Mouse (Mus musculus) embryonic facial prominence, embryonic 10.5 days (tissue): ENCODE results near the gene 1700029J07Rik. TPM values are rescaled to one million over a fixed set of nuclear protein-coding genes. Genes with fewer than 3 reads are reported as not detected.

ENCODE experiments used
- DNase-seq: peaks from one replicate; pipeline ENCODE4 v3.0.0-alpha.2; 2017; ENCODE audit warnings: low spot score
- H3K27ac ChIP-seq: fragments of 300-500 bp; sonication (generic); replicated peaks from 2 replicates; pipeline ENCODE4 v1.5.1; 2016; ENCODE audit warnings: mild to moderate bottlenecking
- H3K27me3 ChIP-seq: fragments of 300-500 bp; sonication (generic); replicated peaks from 2 replicates; pipeline ENCODE4 v1.6.1; 2016; ENCODE audit warnings: low read depth, mild to moderate bottlenecking; ENCODE audit not compliant: poor library complexity, severe bottlenecking
- H3K36me3 ChIP-seq: fragments of 300-500 bp; sonication (generic); replicated peaks from 2 replicates; pipeline ENCODE4 v1.6.1; 2016; ENCODE audit warnings: mild to moderate bottlenecking, moderate library complexity
- H3K4me1 ChIP-seq: fragments of 300-500 bp; sonication (generic); 2 replicates; pipeline ENCODE4 v1.6.1; 2016
- H3K4me3 ChIP-seq: fragments of 300-500 bp; sonication (generic); 2 replicates; pipeline ENCODE4 v1.5.1; 2016; ENCODE audit warnings: mild to moderate bottlenecking, moderate library complexity
- H3K9me3 ChIP-seq: fragments of 300-500 bp; sonication (generic); 2 replicates; pipeline ENCODE4 v1.6.1; 2016; ENCODE audit warnings: mild to moderate bottlenecking
- whole genome bisulfite sequencing: fragments of 180-500 bp; shearing (Covaris S2); methylation state at CpG from one replicate; pipeline ENCODE4 v1.1.7; 2016; 5-methylcytosine and 5-hydroxymethylcytosine counted together
- polyA plus RNA-seq: library from polyadenylated mRNA; unstranded; fragments of >200 nt; fragmentation: Nextera tagmentation; extraction: Ambion mirVana; gene quantifications from 2 replicates; pipeline ENCODE4 v1.2.1, GENCODE M21; 2016

The 1700029J07Rik gene
- polyA plus RNA-seq, 1 experiment from 2014 or later: 3.8 TPM

DNA sequence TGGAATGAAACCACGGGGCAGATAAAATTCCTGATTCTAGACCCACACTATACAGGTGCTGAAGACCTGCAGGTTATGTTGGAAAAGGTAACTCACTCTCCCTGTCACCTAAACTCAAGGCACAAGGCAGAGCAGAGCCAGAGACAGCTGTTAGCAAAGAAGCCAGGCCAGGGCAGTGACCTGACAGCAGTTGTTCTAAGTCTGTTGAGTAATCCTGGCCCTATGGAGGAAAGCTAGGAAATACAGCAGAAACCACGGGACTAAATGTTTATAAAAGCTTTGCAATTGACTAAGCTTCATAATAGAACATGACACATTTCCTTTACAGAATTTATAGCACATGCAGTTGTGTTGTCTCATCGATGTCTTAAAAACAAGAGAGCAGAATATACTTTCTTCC lies 20.5 kb upstream of the 1700029J07Rik start:
- DNase-seq: no peak
- Histone ChIP-seq H3K4me3 (no peak overlapping the region), H3K27me3 (no peaks in the 10 kb centered on the region), H3K9me3 (no peaks in the 10 kb centered on the region), H3K4me1 (peaks cover 16% of the 10 kb centered on the region), H3K36me3 (peaks cover 40% of the 10 kb centered on the region), H3K27ac (no peak overlapping the region)
- 87% methylated on average over 3 of the region's 3 CpGs for WGBS

DNA sequence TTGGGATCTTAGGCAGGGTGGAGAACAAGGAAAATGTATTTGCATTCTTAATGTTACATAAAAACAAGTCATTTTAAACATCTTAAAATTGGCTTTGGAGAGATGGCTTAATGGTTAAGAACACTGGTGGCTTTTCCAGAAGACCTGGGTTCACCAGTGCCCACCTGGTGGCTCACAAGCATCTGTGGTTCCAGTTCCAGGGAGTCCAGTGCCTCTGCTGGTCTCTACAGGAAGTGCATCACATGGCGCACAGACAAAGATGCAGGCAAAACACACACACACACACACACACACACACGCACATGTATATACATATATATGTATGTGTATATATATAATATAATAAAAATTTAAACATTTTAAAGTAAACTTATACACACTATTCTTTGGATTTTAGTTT lies 19.1 kb upstream of the 1700029J07Rik start:
- WGBS: 98% methylated on average over 2 of the region's 2 CpGs
- H3K27ac ChIP-seq: no peak overlapping the region
- H3K27me3 ChIP-seq: no peaks in the 10 kb centered on the region
- peak; percentile 22 for DNase-seq
- H3K36me3 ChIP-seq: peaks cover 45% of the 10 kb centered on the region
- peaks cover 3% of the 10 kb centered on the region for H3K4me1 ChIP-seq
- no peaks in the 10 kb centered on the region for H3K9me3 ChIP-seq
- H3K4me3 ChIP-seq: no peak overlapping the region

DNA sequence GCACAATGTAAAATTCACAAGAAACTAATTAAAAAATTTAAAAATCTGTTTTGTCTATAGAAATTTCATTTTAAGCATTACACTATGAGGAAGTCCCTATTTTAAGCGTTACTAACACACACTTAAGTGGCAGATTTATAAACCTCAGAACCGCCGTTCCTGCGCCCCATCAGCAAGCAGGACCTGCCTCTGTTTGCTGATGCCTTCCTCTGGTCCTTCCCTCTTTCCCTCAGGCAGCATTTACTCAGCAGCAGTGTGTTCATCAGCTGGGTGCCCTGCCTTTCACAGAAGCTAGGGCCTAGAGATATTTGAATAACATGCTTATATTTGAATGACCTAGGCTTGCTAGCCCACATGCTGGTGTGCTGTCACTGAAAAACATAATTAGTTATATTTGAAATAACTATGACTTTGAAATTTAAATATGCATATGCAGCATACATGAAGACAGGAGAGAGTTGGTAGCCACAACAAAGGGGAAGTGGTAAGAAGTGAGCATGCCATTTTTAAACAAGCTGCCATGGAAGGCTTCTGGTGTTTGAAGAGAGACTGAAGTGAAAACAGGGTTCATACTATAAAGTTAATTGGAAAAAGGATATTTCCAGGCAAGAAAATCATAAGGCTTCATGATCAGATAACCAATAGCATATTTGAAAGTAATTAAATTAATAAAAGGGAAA lies 15.7 kb upstream of the 1700029J07Rik start:
- Histone ChIP-seq H3K36me3 (peaks cover 48% of the 10 kb centered on the region), H3K27ac (no peak overlapping the region), H3K4me1 (no peaks in the 10 kb centered on the region), H3K27me3 (no peaks in the 10 kb centered on the region), H3K4me3 (no peak overlapping the region), H3K9me3 (no peaks in the 10 kb centered on the region)
- 93% methylated on average over 4 of the region's 4 CpGs for WGBS
- no peak for DNase-seq

DNA sequence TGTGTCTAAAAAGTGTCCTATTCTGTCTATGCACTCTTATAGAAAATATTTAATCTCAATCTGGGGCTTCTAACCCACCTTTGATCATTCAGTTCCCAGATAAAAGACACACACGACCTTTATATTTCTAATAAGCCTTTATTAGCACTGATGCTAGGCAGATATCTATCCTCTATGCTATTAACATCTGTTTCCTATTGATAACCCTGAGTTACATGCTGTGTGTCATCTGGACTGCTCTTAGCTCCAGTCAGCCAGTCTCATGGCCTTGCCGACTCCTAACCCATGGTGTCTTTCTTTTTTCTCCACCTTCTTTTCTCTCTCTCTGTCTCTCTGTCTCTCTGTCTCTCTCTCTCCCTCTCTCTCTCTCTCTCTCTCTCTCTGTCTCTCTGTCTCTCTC lies 13.1 kb upstream of the 1700029J07Rik start:
- WGBS: 66% methylated on average over 2 of the region's 2 CpGs
- no peaks in the 10 kb centered on the region for H3K4me1 ChIP-seq
- peaks cover 49% of the 10 kb centered on the region for H3K36me3 ChIP-seq
- no peaks in the 10 kb centered on the region for H3K9me3 ChIP-seq
- H3K27me3 ChIP-seq: no peaks in the 10 kb centered on the region
- no peak for DNase-seq
- no peak overlapping the region for H3K4me3 ChIP-seq
- H3K27ac ChIP-seq: no peak overlapping the region

DNA sequence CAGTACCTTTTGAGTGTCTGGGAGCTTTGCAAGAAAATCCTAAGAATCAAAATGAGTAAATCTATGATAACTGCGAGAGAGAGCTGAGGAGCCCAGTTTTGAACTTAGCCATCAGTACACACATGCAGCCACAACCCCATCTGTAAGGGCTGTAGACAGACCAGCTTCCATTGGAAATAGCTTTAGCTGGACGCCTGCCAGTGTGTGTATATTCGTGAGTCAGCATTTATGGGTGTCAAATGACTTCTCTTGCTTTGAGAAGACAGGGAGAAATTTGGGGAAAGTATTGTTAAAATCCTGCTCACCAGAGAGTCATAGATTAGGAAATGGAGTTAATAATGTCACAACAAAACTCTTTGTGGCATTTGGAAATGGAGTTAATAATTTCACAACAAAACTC lies 11.6 kb upstream of the 1700029J07Rik start:
- 83% methylated on average over 3 of the region's 3 CpGs for WGBS
- DNase-seq: no peak
- Histone ChIP-seq H3K36me3 (peaks cover 61% of the 10 kb centered on the region), H3K27ac (no peak overlapping the region), H3K9me3 (no peaks in the 10 kb centered on the region), H3K27me3 (no peaks in the 10 kb centered on the region), H3K4me3 (no peak overlapping the region), H3K4me1 (no peaks in the 10 kb centered on the region)

DNA sequence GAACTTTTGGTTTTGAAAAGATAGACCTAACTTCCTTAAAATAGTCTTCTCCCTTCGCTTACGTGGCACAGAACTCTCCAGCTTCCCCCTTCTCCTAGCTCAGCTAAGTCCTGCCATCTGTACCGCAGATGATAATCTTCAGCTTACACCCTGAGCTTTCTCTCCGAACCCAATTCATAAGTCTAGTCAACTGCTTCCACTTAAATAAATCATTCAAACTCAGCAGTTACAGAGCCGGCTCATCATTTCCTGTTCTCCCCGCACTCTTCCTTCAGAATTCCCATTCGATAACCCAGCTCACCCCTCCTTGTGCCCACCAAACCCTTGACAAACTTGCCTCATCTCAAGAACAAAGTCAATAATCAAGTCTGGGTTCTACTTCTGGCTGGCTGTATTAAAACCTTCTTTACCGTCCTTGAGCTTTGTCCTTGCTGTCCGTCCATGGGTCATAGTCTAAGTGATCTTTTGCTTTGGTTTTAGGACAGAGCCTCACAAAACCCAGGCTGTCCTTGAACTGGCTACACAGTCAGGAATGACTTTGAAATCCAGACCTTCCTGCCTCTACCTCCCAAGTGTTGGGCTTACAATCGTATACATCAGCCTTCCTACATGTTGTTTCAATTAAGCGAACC lies 901 bp upstream of the 1700029J07Rik start:
- H3K27ac ChIP-seq: peak overlapping the region; percentile 89
- 73% methylated on average over 11 of the region's 11 CpGs for WGBS
- peak overlapping the region; percentile 76 for H3K4me3 ChIP-seq
- DNase-seq: no peak
- peaks cover 24% of the 10 kb centered on the region for H3K36me3 ChIP-seq
- no peaks in the 10 kb centered on the region for H3K27me3 ChIP-seq
- peaks cover 6% of the 10 kb centered on the region; the same call in 1 of the 2 replicates for H3K9me3 ChIP-seq
- H3K4me1 ChIP-seq: peaks cover 18% of the 10 kb centered on the region

DNA sequence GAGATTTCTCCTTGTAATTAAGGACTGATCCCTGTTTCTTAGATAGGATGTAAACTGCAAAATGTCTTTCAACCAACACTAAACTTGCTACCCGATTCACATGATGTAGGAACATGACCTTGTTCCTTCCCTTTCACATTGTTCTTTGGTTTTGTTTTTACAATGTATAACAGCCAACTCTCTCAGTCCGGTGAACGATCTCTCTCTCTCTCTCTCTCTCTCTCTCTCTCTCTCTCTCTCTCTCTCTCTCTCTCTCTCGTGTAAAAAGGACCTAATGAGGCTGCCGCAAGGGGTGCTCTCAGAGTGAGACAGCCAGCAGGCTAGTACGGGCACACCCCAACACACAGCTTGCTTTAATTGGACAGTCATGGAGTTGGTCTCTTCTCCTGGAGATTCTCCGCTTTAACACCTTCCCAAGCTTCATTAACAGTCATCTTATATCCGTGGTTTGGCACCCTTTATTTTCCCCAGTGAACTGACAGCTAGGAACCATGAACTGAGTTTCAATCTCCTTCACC lies 1.0 kb downstream of the 1700029J07Rik start:
- WGBS: 74% methylated on average over 8 of the region's 8 CpGs
- Histone ChIP-seq H3K27ac (no peak overlapping the region), H3K4me1 (peaks cover 18% of the 10 kb centered on the region), H3K27me3 (no peaks in the 10 kb centered on the region), H3K9me3 (peaks cover 9% of the 10 kb centered on the region; the same call in 1 of the 2 replicates), H3K4me3 (0 out of 2 replicates have a peak overlapping the region, but pooled peaks have one; percentile 76), H3K36me3 (peaks cover 15% of the 10 kb centered on the region)
- no peak for DNase-seq

DNA sequence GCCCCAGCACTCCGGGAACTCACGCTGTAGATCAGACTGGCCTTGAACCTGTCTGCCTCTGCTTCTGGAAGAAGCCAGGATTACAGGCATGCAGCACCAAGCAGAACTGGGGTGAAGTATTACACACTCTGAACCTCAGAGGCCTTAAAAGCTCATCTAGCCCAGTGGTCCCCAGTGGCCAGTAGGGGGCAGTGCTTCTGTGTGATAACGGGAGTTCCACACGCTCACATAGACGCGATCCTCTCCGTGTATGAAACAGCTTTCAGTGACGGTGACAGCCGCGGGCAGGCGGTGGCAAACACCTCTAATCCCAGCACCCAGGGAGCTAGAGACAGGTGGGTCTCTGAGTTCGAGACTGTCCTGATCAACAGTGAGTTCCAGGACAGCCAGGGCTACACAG lies 4.2 kb downstream of the 1700029J07Rik start:
- Histone ChIP-seq H3K36me3 (peaks cover 4% of the 10 kb centered on the region), H3K27ac (no peak overlapping the region), H3K4me3 (no peak overlapping the region), H3K27me3 (no peaks in the 10 kb centered on the region), H3K9me3 (0 out of 2 replicates have a peak, but pooled peaks cover 4% of the 10 kb centered on the region), H3K4me1 (peaks cover 14% of the 10 kb centered on the region)
- 94% methylated on average over 12 of the region's 12 CpGs for WGBS
- no peak for DNase-seq

DNA sequence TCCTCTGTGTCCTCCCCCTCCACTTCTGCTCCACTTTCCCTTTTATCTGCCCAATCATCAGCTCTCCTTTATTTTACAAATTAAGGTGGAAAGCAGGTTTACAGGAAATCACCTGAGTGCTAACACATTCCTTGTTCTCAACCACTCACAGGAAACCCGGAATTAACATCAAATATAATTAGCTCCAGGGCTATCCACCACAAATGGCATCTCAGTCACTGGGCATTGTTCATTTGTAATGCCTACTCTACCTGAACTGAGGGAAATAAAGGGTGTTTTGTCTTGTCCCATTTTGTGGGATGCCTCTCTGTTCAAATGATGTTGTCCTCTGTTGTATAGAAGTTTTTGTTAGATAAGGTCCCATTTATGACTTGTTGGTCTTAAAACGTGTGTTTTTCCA lies 24.4 kb downstream of the 1700029J07Rik start:
- Histone ChIP-seq H3K27me3 (no peaks in the 10 kb centered on the region), H3K4me1 (no peaks in the 10 kb centered on the region), H3K4me3 (no peak overlapping the region), H3K36me3 (no peaks in the 10 kb centered on the region), H3K9me3 (no peaks in the 10 kb centered on the region), H3K27ac (no peak overlapping the region)
- 56% methylated on average over 2 of the region's 2 CpGs for WGBS
- no peak for DNase-seq

DNA sequence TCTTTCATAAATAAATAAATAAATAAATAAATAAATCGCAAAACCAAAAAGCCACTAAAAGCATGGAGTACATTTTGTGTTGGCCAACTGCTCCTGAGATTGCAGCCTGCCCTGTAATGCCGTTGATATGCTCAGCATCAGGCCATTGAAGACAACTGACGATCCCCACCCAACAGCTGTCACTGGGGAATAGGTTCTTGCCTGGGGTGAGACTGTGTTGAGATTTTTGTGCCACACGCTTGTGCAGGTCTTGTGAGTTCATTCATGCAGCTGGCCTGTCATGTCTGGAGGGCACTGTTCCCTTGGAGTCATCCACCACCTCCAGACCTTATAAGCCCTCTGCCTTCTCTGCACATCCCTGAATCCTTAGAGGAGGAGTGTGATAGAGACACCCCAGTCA lies 28.8 kb downstream of the 1700029J07Rik start:
- 88% methylated on average over 4 of the region's 4 CpGs for WGBS
- no peak for DNase-seq
- Histone ChIP-seq H3K27ac (no peak overlapping the region), H3K9me3 (no peaks in the 10 kb centered on the region), H3K27me3 (no peaks in the 10 kb centered on the region), H3K36me3 (no peaks in the 10 kb centered on the region), H3K4me3 (no peak overlapping the region), H3K4me1 (no peaks in the 10 kb centered on the region)

DNA sequence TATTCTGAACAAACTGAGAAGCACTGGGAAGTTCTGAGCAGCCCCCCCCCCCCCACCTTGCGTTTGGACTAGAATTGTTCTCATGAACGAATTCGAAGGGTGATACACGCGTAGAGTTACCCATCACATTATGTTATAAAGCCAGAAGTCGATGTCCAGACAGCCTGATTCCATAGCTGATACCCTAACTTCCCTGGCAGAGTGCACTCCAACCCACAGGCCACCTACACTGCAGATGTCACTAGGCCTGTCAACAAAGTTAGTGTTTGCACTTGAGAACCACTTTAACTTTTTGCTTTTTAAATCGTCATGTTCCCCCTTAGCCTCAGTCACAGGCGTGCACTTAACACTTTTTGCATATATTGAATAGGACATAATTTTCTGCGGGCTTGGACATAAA lies 38.1 kb downstream of the 1700029J07Rik start:
- Histone ChIP-seq H3K4me3 (no peak overlapping the region), H3K36me3 (no peaks in the 10 kb centered on the region), H3K27me3 (peaks cover 4% of the 10 kb centered on the region; the same call in 1 of the 2 replicates), H3K9me3 (no peaks in the 10 kb centered on the region), H3K27ac (no peak overlapping the region), H3K4me1 (peaks cover 6% of the 10 kb centered on the region; the same call in 1 of the 2 replicates)
- 91% methylated on average over 9 of the region's 9 CpGs for WGBS
- DNase-seq: no peak

DNA sequence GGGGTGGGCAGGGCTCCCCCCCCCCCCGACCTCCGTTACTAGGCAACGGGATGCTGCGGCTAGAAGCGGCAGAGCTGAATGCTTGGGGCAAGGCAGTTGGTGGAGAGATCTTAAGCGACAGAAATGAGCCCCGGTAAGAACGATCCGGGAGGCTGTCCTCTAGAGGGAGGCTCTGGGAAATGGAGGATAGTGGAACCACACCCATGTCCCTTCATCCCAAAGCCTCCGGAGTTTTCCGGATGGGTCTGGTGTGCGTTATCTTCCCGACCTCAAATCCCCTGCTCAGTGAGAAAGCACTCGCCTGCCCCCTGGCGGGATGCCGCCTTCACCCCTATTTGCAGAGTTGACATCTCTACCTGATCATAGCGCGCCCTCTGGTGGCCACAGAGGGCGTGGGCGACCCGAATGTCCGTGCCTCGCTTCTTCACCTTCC lies 40.5 kb downstream of the 1700029J07Rik start, which contains the start of gene Ccdc110:
TSS of gene Ccdc110 (plus strand) at position 38 of the 433 bp plus-strand sequence.
- Histone ChIP-seq H3K4me1 (peaks cover 6% of the 10 kb centered on the region; the same call in 1 of the 2 replicates), H3K27me3 (peaks cover 4% of the 10 kb centered on the region; the same call in 1 of the 2 replicates), H3K9me3 (0 out of 2 replicates have a peak, but pooled peaks cover 6% of the 10 kb centered on the region), H3K4me3 (peak within 1 kb of the TSS; percentile 54), H3K36me3 (no peaks in the 10 kb centered on the region), H3K27ac (no peak within 1 kb of the TSS)
- DNase-seq: peak; percentile 96
- WGBS: 3% methylated on average over 23 of the region's 23 CpGs

DNA sequence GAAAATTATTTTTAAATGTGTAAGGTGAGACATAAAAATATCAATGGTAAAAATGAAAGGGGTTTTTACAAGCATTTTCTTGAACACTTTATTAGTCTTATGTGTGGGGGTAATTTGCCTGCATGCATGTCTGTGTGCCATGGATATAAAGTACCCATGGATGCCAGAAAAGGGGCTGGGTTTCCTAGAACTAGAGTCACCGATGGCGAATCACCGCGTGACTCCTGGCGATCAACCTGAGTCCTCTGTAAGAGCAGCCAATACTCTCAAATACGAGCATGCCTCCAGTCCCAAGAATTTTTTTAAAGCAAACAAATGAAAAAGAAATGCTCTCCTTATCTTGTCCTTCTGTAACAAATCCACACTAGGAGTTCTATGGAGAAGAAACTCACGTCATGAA lies 52.9 kb downstream of the 1700029J07Rik start:
- no peaks in the 10 kb centered on the region for H3K36me3 ChIP-seq
- H3K4me3 ChIP-seq: no peak overlapping the region
- peaks cover 2% of the 10 kb centered on the region; the same call in 1 of the 2 replicates for H3K4me1 ChIP-seq
- no peaks in the 10 kb centered on the region for H3K9me3 ChIP-seq
- no peaks in the 10 kb centered on the region for H3K27me3 ChIP-seq
- WGBS: 95% methylated on average over 7 of the region's 7 CpGs
- H3K27ac ChIP-seq: no peak overlapping the region
- DNase-seq: no peak
